Mouse (Mus musculus) liver, embryonic 12.5 days (tissue): ENCODE results near the gene Prpf8. TPM values are rescaled to one million over a fixed set of nuclear protein-coding genes. Genes with fewer than 3 reads are reported as not detected.
A peak's percentile ranks its signal among the peaks of the same experiment; 100 is the strongest.
"Not testable (repeated sequence)": the region's sequence is repeated elsewhere in the genome, so short reads cannot be mapped to it uniquely, and the experiment has no call there.

Experiments used
- ATAC-seq: fragments of 200-750 bp; cut with Nextera tagmentation; 2 replicates; pipeline ENCODE4 v1.8.0; 2017; ENCODE audit warnings: moderate number of reproducible peaks, mild to moderate bottlenecking, moderate library complexity
- H3K27ac ChIP-seq: fragments of 300-500 bp; sonication (generic); 2 replicates; pipeline ENCODE4 v1.5.1; 2016; ENCODE audit warnings: mild to moderate bottlenecking
- H3K27me3 ChIP-seq: fragments of 300-500 bp; sonication (generic); replicated peaks from 2 replicates; pipeline ENCODE4 v1.6.1; 2016; ENCODE audit warnings: mild to moderate bottlenecking, moderate library complexity
- H3K36me3 ChIP-seq: fragments of 300-500 bp; sonication (generic); 2 replicates; pipeline ENCODE4 v1.6.1; 2016; ENCODE audit warnings: mild to moderate bottlenecking, moderate library complexity
- H3K4me1 ChIP-seq: fragments of 300-500 bp; sonication (generic); 2 replicates; pipeline ENCODE4 v1.6.1; 2016
- H3K4me2 ChIP-seq: fragments of 300-500 bp; sonication (generic); 2 replicates; pipeline ENCODE4 v1.6.1; 2016; ENCODE audit warnings: mild to moderate bottlenecking, moderate library complexity
- H3K4me3 ChIP-seq: fragments of 300-500 bp; sonication (generic); 2 replicates; pipeline ENCODE4 v1.5.1; 2016; ENCODE audit warnings: mild to moderate bottlenecking, moderate library complexity
- H3K9ac ChIP-seq: fragments of 300-500 bp; sonication (generic); 2 replicates; pipeline ENCODE4 v1.6.1; 2016; ENCODE audit warnings: mild to moderate bottlenecking, moderate library complexity
- H3K9me3 ChIP-seq: fragments of 300-500 bp; sonication (generic); replicated peaks from 2 replicates; pipeline ENCODE4 v1.6.1; 2016; ENCODE audit warnings: mild to moderate bottlenecking, moderate library complexity
- WGBS: fragments of 180-500 bp; shearing (Covaris S2); methylation state at CpG from one replicate; pipeline ENCODE4 v1.1.7; 2016; ENCODE audit not compliant: insufficient replicate concordance; 5-methylcytosine and 5-hydroxymethylcytosine counted together
- polyA plus RNA-seq: library from polyadenylated mRNA; unstranded; fragments of >200 nt; fragmentation: Nextera tagmentation; extraction: Ambion mirVana; gene quantifications from 2 replicates; pipeline ENCODE4 v1.2.1, GENCODE M21; 2016

Prpf8 gene
- polyA plus RNA-seq, 1 experiment from 2014 or later = 46.6 TPM

DNA sequence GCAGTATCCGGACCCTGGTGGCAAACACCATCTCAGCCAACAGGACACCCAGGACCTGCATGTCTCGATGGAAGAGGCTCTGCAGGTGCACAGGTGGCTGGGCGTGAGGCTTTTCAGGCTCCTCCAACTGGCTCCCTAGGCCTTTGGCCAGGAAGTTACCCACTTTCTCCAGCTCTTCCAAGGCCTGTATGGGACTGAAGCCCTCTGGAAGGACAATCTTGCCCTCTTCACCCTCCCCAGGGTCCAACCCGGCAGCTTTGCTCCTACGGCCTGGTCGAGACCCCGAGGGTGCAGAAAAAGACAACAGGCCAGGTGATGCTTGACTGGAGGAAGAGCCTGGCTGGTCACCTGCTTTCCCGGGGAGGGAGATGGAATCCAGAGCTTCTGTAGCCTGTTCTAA, 34.5 kb upstream of the Prpf8 start:
- no peak overlapping the region for H3K4me3 ChIP-seq
- H3K9ac ChIP-seq = peak overlapping the region; percentile 79; the same call in 1 of the 2 replicates
- no peak for ATAC-seq
- H3K4me1 ChIP-seq = peaks cover 93% of the 10 kb centered on the region
- H3K9me3 ChIP-seq = no peaks in the 10 kb centered on the region
- peak overlapping the region; percentile 83 for H3K4me2 ChIP-seq
- H3K27ac ChIP-seq = peak overlapping the region; percentile 99
- WGBS = 84% methylated on average over 8 of the region's 8 CpGs
- peaks cover 55% of the 10 kb centered on the region for H3K36me3 ChIP-seq
- H3K27me3 ChIP-seq = no peaks in the 10 kb centered on the region

DNA sequence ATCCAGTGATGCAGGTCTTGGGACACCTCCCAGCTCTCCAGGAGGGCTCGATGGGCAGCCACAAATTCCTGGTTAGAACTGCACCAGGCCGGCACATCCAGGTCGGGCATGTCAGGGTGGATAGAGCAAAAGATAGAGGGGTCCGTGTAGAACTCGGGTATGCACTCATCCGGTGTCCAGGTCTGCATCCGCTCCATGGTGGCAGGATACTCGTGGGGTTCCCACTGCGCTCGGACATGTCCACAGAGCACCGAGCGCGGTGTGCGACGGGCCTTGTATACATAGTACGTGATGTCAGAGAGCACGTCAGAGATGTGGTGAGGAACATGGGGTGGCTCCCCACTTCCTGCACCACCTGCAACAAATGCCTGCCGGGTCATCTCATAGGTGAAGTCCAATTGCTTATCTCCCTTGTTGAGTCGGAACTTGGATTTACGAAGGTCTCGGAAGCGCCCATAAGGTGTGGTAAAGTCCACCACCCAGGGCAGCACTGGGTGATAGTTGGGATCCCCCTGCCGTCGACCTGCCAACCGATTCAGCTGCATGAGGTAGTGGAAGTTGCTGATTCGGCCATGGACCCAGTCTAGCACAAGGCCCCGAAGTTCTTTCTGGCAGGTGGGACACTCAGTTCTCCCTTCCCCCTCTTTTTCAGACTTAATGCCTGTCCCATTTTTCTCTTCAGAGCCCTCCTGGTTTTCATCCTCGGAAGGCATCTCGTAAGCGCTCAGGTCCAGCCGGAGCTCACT, 33.6 kb upstream of the Prpf8 start:
- peaks cover 92% of the 10 kb centered on the region for H3K4me1 ChIP-seq
- H3K4me3 ChIP-seq = peak overlapping the region; percentile 73
- peak overlapping the region; percentile 99 for H3K27ac ChIP-seq

DNA sequence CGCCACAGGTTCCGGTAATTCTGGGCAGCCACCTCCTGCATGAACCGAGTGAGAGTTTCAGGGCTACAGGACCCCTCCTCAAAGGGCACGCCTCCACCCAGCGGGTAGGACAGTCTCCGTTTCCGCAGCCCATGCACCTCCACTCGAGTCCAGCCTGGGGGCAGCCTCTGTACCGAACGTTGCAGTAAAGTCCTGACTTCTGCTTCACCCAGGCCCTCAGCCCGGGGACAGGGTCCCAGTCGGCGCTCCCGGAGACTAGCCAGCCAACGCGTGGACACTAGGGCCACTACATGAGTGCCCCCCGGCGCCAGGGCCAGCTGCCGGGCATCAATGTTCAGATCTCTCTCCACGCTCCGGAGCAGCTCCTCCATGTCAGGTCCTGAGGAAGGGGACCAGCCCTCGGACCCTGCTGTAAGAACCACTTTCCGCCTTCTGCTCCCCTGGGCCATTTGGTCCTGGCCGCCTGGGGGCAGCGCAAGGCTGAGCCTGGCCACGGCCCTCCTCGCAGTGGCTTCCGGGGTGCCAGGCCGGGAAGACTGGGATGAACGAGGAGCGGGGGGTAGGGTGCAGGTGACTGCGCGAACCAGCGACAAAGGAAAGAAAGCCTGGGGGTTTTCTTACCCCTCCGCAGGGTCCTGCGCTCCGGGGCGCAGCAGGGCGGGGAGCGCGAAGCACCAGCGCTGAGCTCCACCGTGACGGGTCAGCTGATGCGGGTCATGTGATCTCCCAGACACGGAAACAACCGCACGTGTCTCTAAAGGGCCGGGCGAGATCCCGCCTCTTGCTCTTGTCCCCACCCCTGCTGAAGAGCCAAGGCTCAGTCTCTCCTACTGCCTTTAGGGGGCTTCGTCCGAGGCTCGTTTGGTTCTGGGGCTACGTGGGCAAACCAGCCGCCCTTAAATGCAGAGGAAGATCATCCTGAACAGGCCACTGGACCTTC, 32.4 kb upstream of the Prpf8 start, which contains the start of gene Wdr81:
Gene Wdr81 (minus strand): TSS at position 727 of the 940 bp plus-strand sequence.
- Histone ChIP-seq H3K4me1 (peaks cover 92% of the 10 kb centered on the region), H3K9ac (peak within 1 kb of the TSS; percentile 85), H3K9me3 (no peaks in the 10 kb centered on the region), H3K4me3 (peak within 1 kb of the TSS; percentile 73), H3K4me2 (peak within 1 kb of the TSS; percentile 100), H3K27ac (peak within 1 kb of the TSS; percentile 66), H3K27me3 (no peaks in the 10 kb centered on the region), H3K36me3 (peaks cover 34% of the 10 kb centered on the region)
- WGBS = 3% methylated on average over 56 of the region's 56 CpGs
- peak; percentile 79 for ATAC-seq

More for the DNA sequence above, 33.6 kb upstream of the Prpf8 start:
- Histone ChIP-seq H3K9me3 (no peaks in the 10 kb centered on the region), H3K4me2 (peak overlapping the region; percentile 100), H3K27me3 (no peaks in the 10 kb centered on the region), H3K36me3 (peaks cover 46% of the 10 kb centered on the region), H3K9ac (peak overlapping the region; percentile 85; the same call in 1 of the 2 replicates)
- ATAC-seq = no peak
- WGBS = 86% methylated on average over 31 of the region's 31 CpGs

DNA sequence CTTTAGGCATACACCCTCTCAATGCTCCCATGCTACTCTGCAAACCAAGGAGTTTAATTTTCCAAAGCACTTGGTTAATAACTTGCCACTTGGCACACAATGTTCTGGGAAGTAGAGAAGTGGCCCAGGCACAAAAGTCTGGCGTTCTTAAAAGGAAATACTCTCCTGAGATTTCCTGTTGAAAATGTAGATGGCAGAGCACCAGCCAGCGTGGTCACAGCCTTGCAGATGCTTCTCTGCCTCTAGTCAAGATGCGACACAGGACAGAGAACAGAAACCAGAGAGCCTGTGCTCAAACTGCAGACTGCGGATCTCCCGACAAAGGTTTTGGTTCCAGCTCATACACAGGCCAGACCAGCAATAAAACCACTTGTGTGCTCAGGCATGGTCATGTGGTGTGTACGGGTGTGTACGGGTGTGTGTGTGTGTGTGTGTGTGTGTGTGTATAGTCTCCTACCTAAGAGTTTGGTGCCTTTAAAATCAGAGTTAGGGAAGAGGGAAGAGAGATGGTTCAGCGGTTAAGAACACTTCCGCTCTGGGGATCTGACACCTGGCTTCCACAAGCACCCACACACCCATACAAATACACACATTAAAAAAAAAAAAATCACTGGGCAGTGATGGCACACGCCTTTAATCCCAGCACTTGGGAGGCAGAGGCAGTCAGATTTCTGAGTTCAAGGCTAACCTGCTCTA, 31.4 kb upstream of the Prpf8 start:
- no peak for ATAC-seq
- 72% methylated on average over 10 of the region's 10 CpGs for WGBS
- peaks cover 93% of the 10 kb centered on the region for H3K4me1 ChIP-seq
- peaks cover 28% of the 10 kb centered on the region for H3K36me3 ChIP-seq
- no peaks in the 10 kb centered on the region for H3K27me3 ChIP-seq
- peak overlapping the region; percentile 100 for H3K4me2 ChIP-seq
- no peaks in the 10 kb centered on the region for H3K9me3 ChIP-seq
- H3K27ac ChIP-seq = peak overlapping the region; percentile 66
- H3K4me3 ChIP-seq = peak overlapping the region; percentile 73; the same call in 1 of the 2 replicates
- peak overlapping the region; percentile 85 for H3K9ac ChIP-seq

DNA sequence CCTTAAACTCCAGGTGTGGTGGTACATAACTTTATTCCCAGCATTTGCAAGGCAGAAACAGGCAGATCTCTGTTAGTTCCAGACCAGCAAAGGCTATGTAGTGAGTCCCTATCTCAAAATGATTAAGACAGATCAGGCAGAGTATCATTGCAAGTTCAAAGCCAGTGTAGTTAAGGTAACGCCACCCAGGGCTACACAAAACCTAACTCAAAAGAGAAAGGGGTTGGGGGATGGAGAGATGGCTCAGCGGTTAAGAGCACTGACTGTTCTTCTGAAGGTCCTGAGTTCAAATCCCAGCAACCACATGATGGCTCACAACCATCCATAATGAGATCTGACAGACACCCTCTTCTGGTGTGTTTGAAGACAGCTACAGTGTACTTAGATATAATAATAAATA, 30.6 kb upstream of the Prpf8 start:
- not testable (repeated sequence) for H3K9me3 ChIP-seq, H3K9ac ChIP-seq, H3K4me2 ChIP-seq, H3K27ac ChIP-seq, H3K27me3 ChIP-seq, ATAC-seq, H3K4me3 ChIP-seq
- WGBS = 78% methylated on average over 2 of the region's 2 CpGs
- Histone ChIP-seq H3K36me3 (peaks cover 23% of the 10 kb centered on the region), H3K4me1 (peaks cover 91% of the 10 kb centered on the region)

DNA sequence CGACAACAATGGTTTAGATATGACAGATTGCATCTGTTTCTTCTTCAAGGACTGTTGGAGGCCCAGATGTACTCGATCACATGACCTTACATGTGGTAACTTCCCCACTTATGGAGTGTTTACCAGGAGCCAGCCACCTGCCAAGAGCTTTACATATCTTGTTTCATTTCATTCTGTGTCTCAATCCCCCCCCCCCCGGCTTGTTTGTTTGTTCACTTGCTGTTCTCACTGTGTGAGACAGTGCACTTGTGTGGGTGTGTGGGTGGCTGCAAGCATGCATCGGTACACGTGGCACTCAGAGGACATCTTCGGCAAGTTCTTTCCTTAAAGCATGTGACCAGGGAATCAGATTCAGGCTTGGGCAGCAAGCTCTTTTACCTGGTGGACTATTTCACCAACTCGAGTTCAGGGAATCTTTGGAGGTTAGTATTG, 30.2 kb upstream of the Prpf8 start:
- Histone ChIP-seq H3K36me3 (peaks cover 18% of the 10 kb centered on the region), H3K9me3 (no peaks in the 10 kb centered on the region), H3K4me1 (peaks cover 86% of the 10 kb centered on the region), H3K9ac (no peak overlapping the region), H3K27ac (no peak overlapping the region), H3K4me2 (no peak overlapping the region), H3K4me3 (no peak overlapping the region), H3K27me3 (no peaks in the 10 kb centered on the region)
- WGBS = 74% methylated on average over 7 of the region's 7 CpGs
- ATAC-seq = no peak

DNA sequence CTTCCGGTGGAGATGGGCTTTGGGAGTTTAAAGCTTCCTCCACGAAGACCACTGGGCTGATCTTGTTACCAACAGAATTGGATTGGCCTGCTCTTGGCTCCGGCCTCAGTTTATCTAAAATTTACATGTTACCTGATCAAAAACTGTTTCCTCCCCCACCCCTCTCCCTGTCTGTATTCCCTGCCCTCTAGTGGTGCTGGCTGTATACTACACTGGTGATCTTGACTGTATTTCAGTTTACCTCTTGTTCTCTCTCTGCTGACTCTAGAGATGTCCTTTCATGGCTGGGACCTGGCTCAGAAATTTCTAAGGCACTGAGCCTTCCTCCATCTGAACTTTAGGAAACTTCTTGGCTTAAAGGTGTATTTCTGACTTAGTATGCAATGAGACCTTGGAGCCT, 28.4 kb upstream of the Prpf8 start:
- Histone ChIP-seq H3K27me3 (no peaks in the 10 kb centered on the region), H3K4me3 (no peak overlapping the region), H3K4me1 (peaks cover 82% of the 10 kb centered on the region), H3K36me3 (peaks cover 2% of the 10 kb centered on the region), H3K9ac (no peak overlapping the region), H3K9me3 (no peaks in the 10 kb centered on the region), H3K4me2 (peak overlapping the region; percentile 36), H3K27ac (peak overlapping the region; percentile 99)
- WGBS = 14% methylated on average over 3 of the region's 3 CpGs
- ATAC-seq = no peak

DNA sequence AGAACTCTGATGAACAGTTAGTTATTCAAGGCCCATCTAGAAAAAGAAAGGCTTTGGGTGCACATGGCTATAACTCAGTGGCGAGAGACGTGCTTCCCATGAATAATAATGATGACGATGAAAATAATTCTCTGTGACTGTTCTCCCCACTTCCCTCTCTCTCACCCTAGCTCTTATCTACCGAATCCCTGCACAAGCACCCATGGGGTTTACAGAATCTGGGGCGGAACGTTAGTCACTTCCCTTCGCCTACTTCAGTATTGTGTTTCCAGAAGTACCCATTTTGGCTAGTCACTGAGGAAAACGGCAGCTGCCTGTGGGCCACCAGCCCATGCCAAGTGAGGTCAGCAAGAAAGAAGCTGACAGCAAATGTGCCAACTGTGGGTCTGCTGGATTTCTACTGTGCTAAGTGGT, 28.0 kb upstream of the Prpf8 start:
- 22% methylated on average over 8 of the region's 8 CpGs for WGBS
- Histone ChIP-seq H3K4me1 (peaks cover 82% of the 10 kb centered on the region), H3K9me3 (no peaks in the 10 kb centered on the region), H3K27ac (peak overlapping the region; percentile 99), H3K4me3 (no peak overlapping the region), H3K36me3 (peaks cover 5% of the 10 kb centered on the region), H3K4me2 (peak overlapping the region; percentile 94), H3K9ac (peak overlapping the region; percentile 60; the same call in 1 of the 2 replicates), H3K27me3 (no peaks in the 10 kb centered on the region)
- no peak for ATAC-seq

DNA sequence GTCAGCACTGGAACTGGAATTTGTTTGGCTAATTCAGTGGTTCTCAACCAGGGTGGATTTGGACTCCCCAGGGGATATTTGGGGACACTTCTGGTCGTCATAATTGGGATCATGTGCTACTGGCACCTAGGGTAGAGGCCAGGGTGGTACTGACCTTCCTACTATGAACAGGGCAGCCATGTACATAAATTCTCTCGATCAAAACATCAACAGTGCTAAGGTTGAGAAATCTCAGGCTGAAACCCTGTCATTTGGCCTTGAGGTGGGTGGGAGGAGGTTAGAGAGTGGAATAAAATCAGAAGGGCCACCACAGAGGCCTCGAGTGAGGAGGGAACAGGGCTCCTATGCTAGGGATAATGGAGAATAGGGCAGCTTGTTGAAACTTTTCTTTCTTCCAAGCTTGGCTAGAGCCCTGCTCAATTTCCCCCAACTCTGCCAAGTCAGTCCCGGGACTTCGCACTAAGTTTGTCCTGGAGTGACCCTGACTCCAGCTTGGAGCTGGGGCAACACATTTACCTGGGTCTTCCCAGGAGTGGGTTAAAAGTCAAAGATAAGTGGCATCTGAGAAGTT, 27.4 kb upstream of the Prpf8 start:
- H3K9me3 ChIP-seq = no peaks in the 10 kb centered on the region
- H3K9ac ChIP-seq = peak overlapping the region; percentile 60
- peaks cover 11% of the 10 kb centered on the region for H3K36me3 ChIP-seq
- ATAC-seq = no peak
- H3K4me1 ChIP-seq = peaks cover 82% of the 10 kb centered on the region
- 61% methylated on average over 5 of the region's 5 CpGs for WGBS
- H3K27me3 ChIP-seq = no peaks in the 10 kb centered on the region
- H3K27ac ChIP-seq = peak overlapping the region; percentile 99
- peak overlapping the region; percentile 86 for H3K4me3 ChIP-seq
- H3K4me2 ChIP-seq = peak overlapping the region; percentile 94

DNA sequence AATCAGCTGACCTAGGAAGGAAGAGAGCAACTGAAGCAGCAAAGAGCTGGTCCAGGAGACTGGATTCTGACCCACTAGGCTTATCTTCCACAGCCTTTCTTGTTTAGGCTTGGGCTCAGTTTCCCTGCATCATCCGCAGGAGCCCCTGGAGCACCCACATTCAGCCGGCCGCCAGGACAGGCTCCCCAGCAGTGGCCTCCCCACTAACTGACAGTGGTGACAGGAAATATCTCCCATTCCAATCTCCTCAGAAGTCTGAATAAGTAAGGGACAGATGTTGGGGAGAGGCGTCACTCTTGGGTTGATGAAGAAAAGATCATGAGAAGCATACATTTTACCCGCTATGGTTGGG, 26.9 kb upstream of the Prpf8 start:
- H3K36me3 ChIP-seq = peaks cover 16% of the 10 kb centered on the region
- peak overlapping the region; percentile 86 for H3K4me3 ChIP-seq
- no peaks in the 10 kb centered on the region for H3K9me3 ChIP-seq
- H3K27ac ChIP-seq = peak overlapping the region; percentile 99
- peak overlapping the region; percentile 60 for H3K9ac ChIP-seq
- no peaks in the 10 kb centered on the region for H3K27me3 ChIP-seq
- WGBS = 9% methylated on average over 5 of the region's 5 CpGs
- H3K4me2 ChIP-seq = peak overlapping the region; percentile 94
- no peak for ATAC-seq
- peaks cover 83% of the 10 kb centered on the region for H3K4me1 ChIP-seq

DNA sequence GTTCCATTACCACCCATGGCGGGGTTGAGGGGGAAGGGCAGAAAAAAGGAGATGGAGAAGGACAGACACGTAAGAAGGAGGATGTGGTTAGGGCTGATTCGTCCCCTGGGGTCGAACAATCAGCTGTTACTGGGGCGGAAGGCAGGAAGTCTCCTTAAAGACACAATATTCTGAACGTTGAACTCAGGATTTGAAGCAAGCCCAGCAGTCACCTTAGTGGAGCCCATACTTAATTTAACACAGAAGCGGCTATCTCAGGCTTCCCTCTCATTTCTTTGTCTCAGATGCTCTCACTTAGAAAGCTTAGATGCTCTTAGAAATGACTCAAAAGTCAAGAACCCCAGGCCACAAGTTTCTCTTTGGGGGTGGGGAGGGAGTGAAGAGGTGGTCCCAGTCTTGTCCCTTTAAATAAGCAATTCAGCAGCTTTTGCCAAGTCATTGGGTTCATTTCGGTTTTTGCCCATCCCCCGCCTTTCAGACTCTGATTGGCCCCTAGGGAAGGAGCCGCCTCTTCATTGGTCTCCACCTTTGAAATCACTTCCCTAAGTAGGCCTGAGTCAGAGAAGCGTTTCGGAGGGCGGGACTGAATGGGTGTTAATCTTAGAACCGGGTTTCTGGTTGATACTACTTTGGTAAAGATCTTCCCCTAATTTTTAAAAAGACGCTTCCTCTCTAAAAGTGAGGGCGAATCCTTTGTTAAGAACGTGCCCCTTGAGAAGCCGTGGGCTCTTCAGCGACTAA, 26.3 kb upstream of the Prpf8 start:
- whole genome bisulfite sequencing = under 1% methylated on average over 19 of the region's 19 CpGs
- H3K27ac ChIP-seq = peak overlapping the region; percentile 99
- peaks cover 83% of the 10 kb centered on the region for H3K4me1 ChIP-seq
- peak overlapping the region; percentile 94 for H3K4me2 ChIP-seq
- H3K4me3 ChIP-seq = peak overlapping the region; percentile 86
- no peaks in the 10 kb centered on the region for H3K9me3 ChIP-seq
- H3K9ac ChIP-seq = peak overlapping the region; percentile 75
- H3K36me3 ChIP-seq = peaks cover 21% of the 10 kb centered on the region
- no peaks in the 10 kb centered on the region for H3K27me3 ChIP-seq
- ATAC-seq = peak; percentile 48
